Mouse (Mus musculus): ENCODE data around the gene Acacb.

DNA sequence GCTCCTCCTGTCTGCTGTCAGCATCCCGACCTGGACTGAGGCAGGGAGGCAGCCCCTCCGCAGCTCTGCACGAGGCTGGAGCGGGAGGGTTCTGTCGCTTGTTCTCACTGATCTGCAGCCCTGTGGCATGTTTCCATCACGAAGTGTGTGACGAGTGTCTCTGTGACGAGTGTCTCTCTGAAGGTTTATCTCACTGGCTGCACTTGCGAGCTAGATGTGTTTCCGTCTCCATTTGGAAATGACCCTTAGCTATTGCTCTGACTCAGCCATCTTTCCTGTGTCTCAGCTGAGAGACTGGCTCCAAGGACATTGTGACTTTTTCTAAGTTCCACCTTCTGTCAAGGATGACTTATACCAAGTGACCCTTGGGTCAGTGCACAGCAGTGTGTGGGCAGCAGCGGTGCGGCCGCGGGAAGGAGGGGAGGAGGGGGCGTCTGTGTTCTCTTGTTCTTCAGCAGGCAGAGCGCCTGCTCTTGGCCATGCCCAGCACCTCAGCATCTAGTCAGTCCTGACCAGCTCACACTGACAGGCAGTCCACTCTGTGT lies 39.9 kb upstream of the Acacb start:
- no peak for TF ChIP-seq POLR2A (IDR thresholded peaks at IDR 0.05; ENCODE audit: extremely low read depth, insufficient read depth, low read length)
- no peak for TF ChIP-seq CTCF (IDR thresholded peaks at IDR 0.05; ENCODE audit: extremely low read depth, insufficient read depth, low read length)
